Mouse (Mus musculus): ENCODE measurements around the gene 1110059E24Rik.
A peak's percentile ranks its signal among the peaks of the same experiment; 100 is the strongest.
"Not testable (repeated sequence)": the region's sequence is repeated elsewhere in the genome, so short reads cannot be mapped to it uniquely, and the experiment has no call there.

The 1110059E24Rik gene

DNA sequence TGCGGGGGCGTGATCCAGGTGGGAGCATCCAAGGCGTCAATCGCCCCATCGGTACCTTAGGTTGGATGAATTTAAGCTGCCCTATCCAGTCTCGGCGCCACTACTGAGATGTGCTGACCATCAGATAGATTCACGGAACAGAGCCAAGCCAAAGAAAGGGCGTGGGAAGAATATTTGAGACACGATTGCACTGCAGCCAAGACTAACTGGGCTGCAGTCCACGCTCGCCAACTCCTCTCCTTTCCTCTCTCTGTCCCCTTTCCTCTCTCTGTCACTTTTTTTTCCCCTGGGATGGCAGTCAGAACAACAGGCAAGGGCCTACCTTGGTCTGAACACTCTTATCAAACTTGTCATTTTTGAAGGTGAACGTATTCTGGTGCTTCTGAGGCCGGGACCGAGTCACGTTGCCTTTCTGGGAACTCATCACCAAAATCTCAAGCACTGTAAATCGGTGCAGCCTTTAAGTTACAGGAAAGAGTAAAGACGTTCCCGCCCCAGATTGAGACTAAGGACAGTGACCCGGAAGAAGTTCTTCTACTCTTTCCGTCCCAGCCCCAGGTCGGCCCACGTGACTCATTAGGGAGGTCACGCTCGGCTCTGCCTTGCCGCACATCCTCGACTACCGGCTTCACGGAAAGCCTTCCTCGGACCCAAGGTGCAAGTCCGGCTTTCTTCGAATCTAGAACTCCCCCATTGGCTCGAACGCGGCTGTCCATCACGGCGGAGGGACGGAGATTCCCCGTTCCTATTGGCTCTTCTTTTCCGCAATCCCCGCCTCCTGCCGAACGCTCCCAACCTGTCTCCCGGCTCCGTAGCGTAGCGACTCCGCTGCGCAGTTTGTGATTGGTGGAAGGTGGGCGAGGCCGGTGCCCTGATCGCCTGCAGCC lies at the start of gene 1110059E24Rik:
Gene 1110059E24Rik, minus strand, starts transcription at position 692 of the 887 bp plus-strand sequence.
- peak; percentile 96 to 97 for DNase-seq

DNA sequence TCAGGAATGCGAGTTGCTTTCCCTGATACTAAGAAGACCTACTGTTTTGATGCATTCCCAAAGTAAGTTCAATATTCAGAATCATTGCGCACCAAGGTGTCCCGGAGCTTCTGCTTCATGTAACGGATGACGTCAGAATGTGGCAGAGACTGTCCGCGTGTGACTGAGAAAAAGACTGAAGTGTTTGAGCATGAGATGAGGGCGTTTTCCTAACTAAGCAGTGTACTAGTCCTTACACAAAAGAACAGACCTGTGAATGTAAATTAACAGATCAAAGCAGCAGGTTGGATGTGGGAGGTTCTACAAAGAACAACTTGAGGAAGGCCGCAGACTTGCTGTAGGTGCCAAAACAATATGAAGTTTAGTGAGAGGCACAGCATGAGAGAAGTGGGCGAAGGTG lies 28.2 kb upstream of the 1110059E24Rik start:
- no peak for DNase-seq

GRCm38 (mm10) chr19:21680091-21680490 lies 27.3 kb upstream of the 1110059E24Rik start:
- no peak for DNase-seq

DNA sequence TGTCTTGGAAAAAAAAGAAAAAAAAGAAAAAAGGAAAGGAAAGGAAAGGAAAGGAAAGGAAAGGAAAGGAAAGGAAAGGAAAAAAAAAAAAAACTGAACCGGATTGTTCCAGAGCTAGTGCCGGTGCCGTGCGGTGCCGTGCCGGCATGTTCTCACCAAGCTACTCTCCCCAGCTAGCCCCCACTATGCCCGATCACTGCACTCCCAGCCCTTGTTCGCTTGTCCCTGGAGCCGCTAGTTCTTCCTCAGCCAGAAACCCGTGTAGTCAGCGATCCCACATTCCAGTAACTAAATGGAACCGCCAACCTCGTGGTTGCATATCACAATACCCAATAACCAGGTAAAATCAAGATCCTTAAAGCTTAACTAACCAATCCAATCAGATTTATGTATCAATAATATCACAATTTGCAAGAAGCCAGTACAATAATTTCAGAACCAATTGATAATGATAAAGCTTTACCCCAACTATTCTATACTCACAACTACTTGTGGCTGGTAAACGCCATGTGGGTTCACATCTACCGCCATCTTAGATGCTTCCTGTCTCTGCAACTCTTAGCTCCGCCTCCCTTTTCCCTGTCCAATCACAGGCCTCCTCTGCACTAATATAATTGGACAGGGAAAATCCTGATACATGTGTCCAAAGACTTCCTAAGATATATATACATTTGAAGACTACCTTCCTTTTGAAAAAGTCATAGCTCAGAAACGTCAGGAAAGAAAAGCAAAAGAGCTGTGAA lies 21.7 kb upstream of the 1110059E24Rik start:
- no peak for DNase-seq

- DNase-seq, result no peak
These were observed 16.9 kb upstream of the 1110059E24Rik start for GRCm38 (mm10) chr19:21669650-21670049.

DNA sequence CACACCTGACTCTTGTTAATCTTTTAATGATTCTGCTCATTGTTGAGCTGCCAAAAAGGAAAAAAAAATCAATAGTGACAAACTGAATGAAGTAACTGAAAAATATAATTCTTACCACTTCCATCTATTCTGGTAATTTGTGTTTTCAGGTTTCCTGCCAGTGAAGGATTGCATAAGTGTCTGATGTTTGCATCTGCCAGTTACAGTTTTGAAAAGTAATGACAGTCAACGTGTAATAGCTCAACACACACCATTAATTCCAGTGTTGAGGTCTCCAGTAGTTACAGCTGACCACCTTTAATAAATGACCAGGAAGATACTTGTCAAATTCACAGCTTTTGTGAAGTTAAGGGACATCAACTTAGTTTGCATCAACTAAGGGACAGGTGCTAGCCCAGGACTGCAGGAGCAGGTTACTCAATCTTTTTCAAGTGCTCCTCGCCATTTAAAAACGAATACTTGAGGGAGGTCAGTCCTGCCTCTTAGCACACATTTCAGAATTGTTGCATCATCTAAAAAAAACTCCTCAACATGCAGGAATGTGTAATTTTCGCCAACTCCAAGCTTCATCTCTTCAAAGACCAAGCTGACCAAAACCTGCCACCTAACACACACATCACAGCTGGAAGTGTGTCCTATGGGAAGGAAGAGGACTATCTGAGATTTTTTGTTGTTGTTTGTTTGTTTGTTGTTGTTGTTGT lies 11.1 kb upstream of the 1110059E24Rik start:
- no peak for DNase-seq

GRCm38 (mm10) chr19:21660734-21661133 lies 8.0 kb upstream of the 1110059E24Rik start:
- no peak for DNase-seq

DNA sequence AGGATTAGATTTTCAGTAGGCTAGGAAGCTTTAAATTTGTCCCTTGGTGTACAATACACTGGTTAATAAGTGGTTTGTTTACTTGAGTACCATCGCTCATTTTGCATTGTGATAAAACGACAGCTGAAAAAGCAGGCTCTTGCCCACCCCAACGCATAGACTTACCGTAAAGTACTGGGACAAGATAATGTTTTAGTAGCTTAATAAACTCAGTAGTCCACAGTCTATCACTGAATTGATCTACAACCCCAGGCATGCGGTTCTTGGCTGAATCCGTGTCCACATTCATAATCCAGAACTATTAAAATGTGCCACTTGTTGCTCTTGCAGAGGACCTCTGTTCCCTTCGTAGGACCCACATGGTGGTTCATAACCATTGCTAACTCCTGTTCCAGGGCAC lies 2.0 kb upstream of the 1110059E24Rik start:
- no peak for DNase-seq

DNA sequence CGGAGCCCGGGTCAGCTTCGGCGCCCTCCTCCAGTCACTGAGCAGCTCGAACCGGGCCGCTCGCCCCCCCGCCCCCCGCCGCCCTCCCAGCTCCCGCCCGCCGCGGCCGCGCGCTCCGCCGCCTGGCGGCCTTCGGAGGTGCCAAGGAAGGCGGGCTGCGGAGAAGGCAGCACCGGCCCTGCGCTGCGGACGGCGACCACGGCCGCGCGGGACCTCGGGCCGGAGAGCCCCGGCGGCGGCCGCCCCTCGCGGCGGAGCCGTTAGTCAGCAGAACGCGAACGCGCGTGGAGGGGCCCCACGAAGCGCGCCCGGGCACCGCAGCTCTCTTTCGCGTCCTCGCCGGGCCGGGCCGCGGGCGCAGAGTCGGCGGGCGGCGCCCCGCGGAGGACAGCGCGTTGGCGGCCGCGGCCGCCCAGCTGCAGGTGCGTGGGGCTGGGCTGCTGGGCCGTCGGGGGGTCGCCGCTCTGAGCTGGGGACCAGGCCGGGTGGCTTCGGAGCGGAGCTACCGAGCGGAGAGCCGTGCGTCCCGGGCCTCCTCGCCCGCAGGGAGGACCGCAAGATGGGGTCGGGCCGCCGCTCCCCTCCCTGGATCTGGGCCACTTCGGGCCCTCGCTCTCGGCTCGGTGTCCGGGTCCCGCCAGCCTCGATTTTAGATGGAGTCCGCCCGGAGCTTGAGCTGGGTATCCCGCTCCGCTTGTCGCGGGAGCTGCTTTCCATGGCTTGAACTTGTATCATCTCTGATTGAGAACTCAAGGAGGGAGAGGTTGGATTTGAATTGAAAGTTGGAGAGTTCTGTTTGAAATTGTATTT lies 601 bp upstream of the 1110059E24Rik start, which contains the start of gene Abhd17b:
Gene Abhd17b, plus strand, starts transcription at position 14 of the 810 bp plus-strand sequence.
- peak; percentile 62 to 63 for DNase-seq

DNA sequence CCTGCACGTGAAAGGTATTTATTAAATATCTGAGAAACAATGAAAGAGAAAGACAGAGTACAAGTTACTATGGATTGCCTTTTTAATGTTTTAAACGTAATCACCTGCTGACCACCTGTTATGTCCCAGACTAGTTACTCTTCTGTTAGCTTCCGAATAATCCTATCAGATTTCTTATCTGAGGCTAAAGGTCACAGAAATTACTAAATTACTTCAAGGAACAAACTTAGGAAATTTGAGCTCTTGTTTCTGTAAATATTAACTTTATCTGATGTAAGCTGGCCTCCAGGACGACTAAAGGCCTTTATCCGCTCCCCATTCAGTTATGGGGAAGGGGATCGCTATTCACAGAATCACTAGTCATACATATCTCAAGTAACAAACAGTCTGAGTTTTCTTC lies 1.1 kb downstream of the 1110059E24Rik start:
- DNase-seq, result no peak

- no peak for DNase-seq
These were observed 6.6 kb downstream of the 1110059E24Rik start for GRCm38 (mm10) chr19:21646142-21646541.

DNA sequence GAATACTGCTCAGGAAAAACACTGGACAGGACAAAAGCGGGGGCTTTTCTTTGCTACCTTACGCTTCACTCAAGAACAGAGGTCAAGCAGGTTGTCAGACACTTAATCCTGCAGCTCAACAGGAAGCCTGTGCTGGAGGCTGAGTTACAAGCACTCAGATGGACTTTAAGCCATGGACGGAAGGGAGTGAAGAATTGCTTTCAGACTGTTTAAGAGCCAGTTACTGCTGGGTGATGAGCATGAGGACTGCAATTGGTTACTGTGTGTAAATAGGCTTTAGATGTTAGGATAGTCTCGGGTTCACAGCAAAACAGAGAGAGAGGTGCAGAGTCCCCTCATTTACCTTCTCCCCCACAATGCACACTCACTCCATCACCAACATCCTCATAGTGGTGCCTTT lies 7.5 kb downstream of the 1110059E24Rik start:
- no peak for DNase-seq

- DNase-seq, result no peak
These were observed 8.8 kb downstream of the 1110059E24Rik start for GRCm38 (mm10) chr19:21643935-21644334.

DNA sequence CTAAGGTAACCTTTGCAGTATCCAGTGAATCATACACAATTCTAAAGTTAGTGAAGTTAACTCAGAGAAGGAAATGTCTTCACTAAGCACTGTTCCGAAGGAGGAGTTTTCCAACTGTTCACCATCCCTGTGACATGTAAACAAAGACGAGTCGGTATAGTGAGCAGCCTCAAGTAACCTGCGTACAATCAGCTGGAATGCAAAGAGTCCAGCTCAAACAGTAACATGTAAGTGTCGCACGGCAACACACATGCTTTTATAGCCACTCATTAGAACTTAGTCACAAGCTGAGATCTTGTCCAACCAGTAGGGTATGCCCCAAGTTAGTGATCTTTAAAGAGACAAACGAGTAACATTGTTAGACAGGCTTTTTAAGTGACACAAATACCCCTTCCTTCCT lies 15.1 kb downstream of the 1110059E24Rik start:
- no peak for DNase-seq

- DNase-seq, result no peak
These were observed 15.9 kb downstream of the 1110059E24Rik start for GRCm38 (mm10) chr19:21636907-21637306.

DNA sequence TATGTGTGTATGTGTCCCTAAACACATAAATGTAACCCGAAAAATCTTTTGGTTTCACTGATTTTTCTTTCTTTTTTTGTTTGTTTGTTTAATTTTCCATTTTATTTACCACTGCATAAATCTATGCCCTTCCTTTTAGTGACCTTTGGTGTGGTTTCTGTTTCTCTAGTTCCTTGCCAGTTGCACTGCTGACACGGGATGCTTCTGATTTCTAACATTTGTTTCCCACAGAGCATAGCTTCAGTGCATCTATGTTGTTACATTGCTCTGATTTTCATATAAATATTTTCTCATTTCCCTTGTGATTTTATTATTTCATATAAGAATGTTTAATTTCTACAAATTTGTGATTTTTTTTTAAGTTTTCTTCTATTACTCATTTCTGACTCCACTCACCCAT lies 17.4 kb downstream of the 1110059E24Rik start:
- no peak for DNase-seq

DNA sequence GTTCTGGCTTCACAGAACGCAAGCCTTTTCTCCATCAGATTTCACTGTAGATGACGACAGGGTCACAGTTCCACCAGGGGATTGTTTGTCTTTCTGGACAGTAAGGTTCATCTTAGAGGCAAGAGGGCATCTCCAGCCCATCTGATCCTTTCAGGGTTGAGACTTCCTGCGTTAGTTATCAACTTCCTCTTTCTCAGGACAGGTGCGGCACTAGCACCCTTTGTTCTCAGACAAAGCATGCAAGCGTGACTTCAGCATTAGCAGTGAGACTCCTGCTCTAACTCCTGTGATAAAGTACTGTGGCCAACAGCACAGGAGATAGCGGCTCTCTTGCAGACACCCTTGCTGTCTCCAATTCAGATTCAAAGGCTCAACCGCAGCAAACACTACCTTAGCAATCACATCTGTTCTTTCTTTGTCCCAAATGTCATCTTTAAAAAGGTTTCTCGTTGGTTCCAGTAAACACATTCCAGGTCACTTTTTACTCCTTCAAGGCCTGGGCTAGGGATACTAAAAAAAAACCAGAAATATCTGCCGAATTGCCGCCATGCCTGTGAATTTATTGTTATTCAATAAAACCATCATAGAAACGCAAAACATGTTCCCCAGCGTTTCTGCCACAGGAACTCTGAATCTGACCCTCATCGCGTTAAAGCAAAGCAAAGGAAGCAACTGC lies 22.0 kb downstream of the 1110059E24Rik start:
- no peak for DNase-seq

- no peak for DNase-seq
These were observed 23.3 kb downstream of the 1110059E24Rik start for GRCm38 (mm10) chr19:21629501-21629900.

DNA sequence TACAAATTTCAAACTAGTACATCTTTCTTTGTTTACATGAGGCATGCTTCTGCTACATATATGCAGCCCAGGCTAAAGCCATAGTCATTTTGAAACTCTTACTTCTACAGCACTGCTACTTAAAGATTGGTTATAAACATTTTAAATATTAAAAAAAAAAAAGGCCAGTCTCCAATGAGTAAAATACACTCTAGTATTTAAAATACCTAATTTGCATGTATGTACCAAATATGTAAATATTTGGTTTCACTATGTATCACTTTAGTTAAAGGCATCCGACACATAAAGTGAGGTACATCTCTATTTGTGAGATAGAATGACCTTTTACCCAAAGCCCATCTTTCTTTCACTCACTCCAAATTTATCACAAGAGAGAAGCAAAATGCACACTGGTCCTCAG lies 23.7 kb downstream of the 1110059E24Rik start:
- DNase-seq, result no peak

DNA sequence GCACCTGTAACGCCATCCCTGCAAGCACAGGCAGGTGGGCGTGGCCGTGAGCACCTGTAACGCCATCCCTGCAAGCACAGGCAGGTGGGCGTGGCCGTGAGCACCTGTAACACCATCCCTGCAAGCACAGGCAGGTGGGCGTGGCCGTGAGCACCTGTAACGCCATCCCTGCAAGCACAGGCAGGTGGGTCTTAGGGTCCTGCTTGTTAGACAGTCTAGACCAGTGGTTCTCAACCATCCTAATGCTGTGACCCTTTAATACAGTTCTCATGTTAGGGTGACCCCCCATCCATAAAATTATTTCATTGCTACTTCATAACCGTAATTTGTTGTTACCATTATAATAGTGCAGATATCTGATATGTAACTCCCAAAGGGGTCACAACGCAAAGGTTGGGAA lies 24.3 kb downstream of the 1110059E24Rik start:
- not testable (repeated sequence) for DNase-seq

- no peak for DNase-seq
These were observed 26.3 kb downstream of the 1110059E24Rik start for GRCm38 (mm10) chr19:21626271-21626988.
